Mouse (Mus musculus): ENCODE measurements around the gene Bet1l.
"Not testable (repeated sequence)": the region's sequence is repeated elsewhere in the genome, so short reads cannot be mapped to it uniquely, and the experiment has no call there.

GRCm38 (mm10) chr7:140890636-140891035 lies 33.3 kb upstream of the Bet1l start:
- TF ChIP-seq CTCF (conservative IDR thresholded peaks at IDR 0.05; ENCODE audit: low read length); NANOG (IDR thresholded peaks at IDR 0.05; ENCODE audit: borderline replicate concordance, low read length); POU5F1 (IDR thresholded peaks at IDR 0.05; ENCODE audit: borderline replicate concordance, low read length): not testable (repeated sequence)

Data from E14TG2a.4 (cell line).